Mouse (Mus musculus): ENCODE data around the gene Dnaja4. TPM values are rescaled to one million over a fixed set of nuclear protein-coding genes. Genes with fewer than 3 reads are reported as not detected.
"Not testable (repeated sequence)": the region's sequence is repeated elsewhere in the genome, so short reads cannot be mapped to it uniquely, and the experiment has no call there.

Dnaja4 gene
- polyA plus RNA-seq, 1 experiment from 2014 or later, result 5.5 TPM

DNA sequence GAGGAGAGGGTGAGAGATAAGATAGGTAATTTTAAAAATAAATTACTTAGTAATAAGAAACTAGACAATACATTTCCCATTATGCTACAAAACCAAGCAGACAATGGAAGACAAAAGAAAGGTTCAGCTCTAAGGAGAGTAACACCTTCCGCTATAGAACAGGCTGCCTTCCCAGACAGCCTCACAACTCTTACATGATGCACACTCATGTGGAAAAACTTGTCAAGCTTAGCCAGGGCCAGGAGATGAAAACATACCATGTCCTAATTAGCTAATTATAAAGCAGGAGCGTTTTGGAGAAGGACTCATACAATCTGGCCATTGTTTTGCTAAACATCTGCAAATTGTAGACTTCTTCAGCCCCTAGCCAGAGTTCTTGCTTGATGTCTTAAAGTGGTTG is 8.0 kb upstream of the Dnaja4 start:
- not testable (repeated sequence) for H3K27me3 ChIP-seq (replicated peaks; ENCODE audit: control insufficient read depth, insufficient read depth, low read length); H3K4me3 ChIP-seq (ENCODE audit: low read depth, low read length); H3K9ac ChIP-seq (ENCODE audit: low read length); H3K36me3 ChIP-seq (ENCODE audit: control insufficient read depth, insufficient read depth, low read length); H3K4me2 ChIP-seq (ENCODE audit: low read length); H3K4me1 ChIP-seq (ENCODE audit: control insufficient read depth, insufficient read depth, low read length); H3K27ac ChIP-seq (ENCODE audit: low read depth, low read length); H3K9me3 ChIP-seq (replicated peaks; ENCODE audit: control insufficient read depth, low read length); DNase-seq (ENCODE audit: low spot score)
- ATAC-seq, result 0 out of 2 replicates have a peak, but pooled peaks have one; percentile 34
- 20% methylated on average over 2 of the region's 2 CpGs for WGBS

DNA sequence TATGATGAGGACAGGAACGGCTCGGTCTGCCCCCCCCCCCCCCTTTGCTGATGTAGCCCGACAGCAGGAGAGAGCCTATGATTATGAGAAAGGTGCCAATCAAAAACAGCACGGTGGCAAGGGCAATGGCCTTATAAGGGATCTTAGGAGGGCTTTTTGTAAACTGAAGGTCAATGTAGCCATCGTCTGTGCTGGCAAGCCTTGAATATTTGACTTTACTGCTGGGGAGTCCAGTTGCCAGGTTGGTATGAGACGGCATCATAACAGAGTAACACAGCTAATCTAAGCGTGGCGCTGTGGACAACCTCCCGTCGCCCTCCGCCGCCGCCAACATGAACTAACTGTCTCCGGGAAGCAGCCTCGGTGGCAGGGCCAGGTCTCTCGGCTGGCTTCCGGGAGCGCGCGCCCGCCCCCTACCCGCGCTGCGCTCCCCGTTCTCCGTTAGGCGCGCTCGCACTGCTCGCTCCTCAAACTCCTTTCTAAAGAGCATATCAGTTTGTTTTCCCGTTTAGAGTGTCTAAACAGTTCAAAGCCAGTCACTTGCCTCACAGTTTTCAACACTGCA is 7.3 kb upstream of the Dnaja4 start:
- not testable (repeated sequence) for H3K4me1 ChIP-seq (ENCODE audit: control insufficient read depth, insufficient read depth, low read length); H3K36me3 ChIP-seq (ENCODE audit: control insufficient read depth, insufficient read depth, low read length); H3K27me3 ChIP-seq (replicated peaks; ENCODE audit: control insufficient read depth, insufficient read depth, low read length); H3K27ac ChIP-seq (ENCODE audit: low read depth, low read length); H3K9me3 ChIP-seq (replicated peaks; ENCODE audit: control insufficient read depth, low read length)
- peak overlapping the region; percentile 16 for H3K4me3 ChIP-seq (ENCODE audit: low read depth, low read length)
- peak overlapping the region; percentile 52 for H3K4me2 ChIP-seq (ENCODE audit: low read length)
- WGBS, result 3% methylated on average over 31 of the region's 31 CpGs
- peak; percentile 41 for DNase-seq (ENCODE audit: low spot score)
- 0 out of 2 replicates have a peak, but pooled peaks have one; percentile 32 for ATAC-seq
- H3K9ac ChIP-seq (ENCODE audit: low read length), result peak overlapping the region; percentile 17; the same call in 1 of the 2 replicates

DNA sequence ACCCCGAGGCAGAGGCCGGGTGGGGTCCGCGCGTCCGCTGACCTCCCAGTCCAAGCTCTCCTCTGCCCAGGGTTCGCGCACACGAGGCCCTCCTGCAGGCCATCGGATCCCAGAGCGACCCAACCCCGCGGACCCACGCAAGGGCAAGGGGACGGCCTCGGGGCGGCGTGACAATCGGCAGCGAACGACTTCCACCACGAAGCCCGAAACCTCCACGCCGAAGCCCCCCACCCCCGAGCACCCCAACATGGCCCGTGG is 343 bp downstream of the Dnaja4 start:
- H3K9ac ChIP-seq (ENCODE audit: low read length), result peak overlapping the region; percentile 79
- whole genome bisulfite sequencing, result 17% methylated on average over 27 of the region's 27 CpGs
- H3K4me2 ChIP-seq (ENCODE audit: low read length), result peak overlapping the region; percentile 89
- no peaks in the 10 kb centered on the region for H3K36me3 ChIP-seq (ENCODE audit: control insufficient read depth, insufficient read depth, low read length)
- peaks cover 21% of the 10 kb centered on the region for H3K27me3 ChIP-seq (replicated peaks; ENCODE audit: control insufficient read depth, insufficient read depth, low read length)
- H3K27ac ChIP-seq (ENCODE audit: low read depth, low read length), result no peak overlapping the region
- H3K9me3 ChIP-seq (replicated peaks; ENCODE audit: control insufficient read depth, low read length), result no peaks in the 10 kb centered on the region
- H3K4me1 ChIP-seq (ENCODE audit: control insufficient read depth, insufficient read depth, low read length), result no peaks in the 10 kb centered on the region; the same call in 1 of the 2 replicates
- H3K4me3 ChIP-seq (ENCODE audit: low read depth, low read length), result peak overlapping the region; percentile 69
- DNase-seq (ENCODE audit: low spot score) (no peak), ATAC-seq (peak; percentile 62)

DNA sequence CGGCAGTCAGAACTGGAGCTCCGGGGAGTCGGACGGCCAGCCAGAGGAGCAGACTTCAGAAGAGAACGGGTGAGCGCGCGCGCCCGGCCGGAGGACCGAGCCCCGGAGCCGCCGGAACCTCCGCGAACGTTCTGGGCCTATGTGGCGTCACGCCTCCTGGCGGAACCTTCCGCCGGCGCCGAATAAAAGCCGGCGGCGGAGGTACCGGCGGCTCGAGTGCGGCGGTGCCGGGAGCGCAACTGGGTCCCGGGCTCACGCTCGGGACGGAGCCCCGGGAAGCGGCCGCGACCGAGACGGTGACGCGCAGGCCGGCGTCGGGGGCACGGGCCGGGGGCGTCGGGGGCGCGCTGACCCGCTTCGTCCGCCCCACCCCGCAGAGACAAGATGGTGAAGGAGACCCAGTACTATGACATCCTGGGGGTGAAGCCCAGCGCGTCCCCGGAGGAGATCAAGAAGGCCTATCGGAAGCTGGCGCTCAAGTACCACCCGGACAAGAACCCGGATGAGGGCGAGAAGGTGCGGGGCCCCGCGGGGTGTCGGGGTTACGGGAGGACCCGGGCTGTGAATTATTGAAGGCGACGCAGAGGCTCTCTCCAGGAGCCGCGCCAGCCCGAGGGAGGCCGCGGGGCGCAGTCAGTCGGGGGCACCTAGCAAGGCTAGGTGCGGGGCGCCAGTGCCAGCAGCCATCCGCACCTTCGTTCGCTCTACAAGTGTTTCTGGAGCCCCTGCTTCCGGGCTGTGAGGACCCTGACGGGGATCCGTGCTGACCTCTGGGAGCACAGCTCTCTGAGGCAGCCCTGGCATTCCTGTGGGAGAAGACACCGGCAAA is 886 bp downstream of the Dnaja4 start:
- Histone ChIP-seq H3K4me1 (ENCODE audit: control insufficient read depth, insufficient read depth, low read length) (no peaks in the 10 kb centered on the region; the same call in 1 of the 2 replicates), H3K4me2 (ENCODE audit: low read length) (peak overlapping the region; percentile 89), H3K36me3 (ENCODE audit: control insufficient read depth, insufficient read depth, low read length) (no peaks in the 10 kb centered on the region), H3K27me3 (replicated peaks; ENCODE audit: control insufficient read depth, insufficient read depth, low read length) (peaks cover 21% of the 10 kb centered on the region), H3K4me3 (ENCODE audit: low read depth, low read length) (peak overlapping the region; percentile 69), H3K9me3 (replicated peaks; ENCODE audit: control insufficient read depth, low read length) (no peaks in the 10 kb centered on the region), H3K9ac (ENCODE audit: low read length) (peak overlapping the region; percentile 79), H3K27ac (ENCODE audit: low read depth, low read length) (no peak overlapping the region)
- DNase-seq (ENCODE audit: low spot score), result peak; percentile 77
- peak; percentile 73 for ATAC-seq
- under 1% methylated on average over 83 of the region's 92 CpGs for WGBS

DNA sequence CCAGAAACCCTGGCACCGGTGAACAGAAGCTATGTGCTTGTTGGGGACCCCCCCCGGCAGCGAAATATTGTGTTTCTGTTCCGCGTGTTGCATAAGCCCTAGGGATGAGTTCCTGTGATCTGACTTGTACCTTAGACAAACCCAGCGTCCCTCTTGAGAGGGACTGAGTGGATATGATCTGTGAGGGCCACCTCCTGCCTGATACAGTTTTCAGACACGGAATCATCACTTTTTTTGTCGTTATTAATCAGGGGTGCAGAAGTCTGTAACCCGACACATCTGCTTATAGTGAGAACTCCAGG is 1.5 kb downstream of the Dnaja4 start:
- ATAC-seq (no peak), DNase-seq (ENCODE audit: low spot score) (no peak)
- H3K9ac ChIP-seq (ENCODE audit: low read length), result peak overlapping the region; percentile 79
- 28% methylated on average over 9 of the region's 9 CpGs for WGBS
- H3K4me1 ChIP-seq (ENCODE audit: control insufficient read depth, insufficient read depth, low read length), result no peaks in the 10 kb centered on the region; the same call in 1 of the 2 replicates
- H3K27ac ChIP-seq (ENCODE audit: low read depth, low read length), result no peak overlapping the region
- H3K36me3 ChIP-seq (ENCODE audit: control insufficient read depth, insufficient read depth, low read length), result no peaks in the 10 kb centered on the region
- H3K4me2 ChIP-seq (ENCODE audit: low read length), result peak overlapping the region; percentile 89
- H3K27me3 ChIP-seq (replicated peaks; ENCODE audit: control insufficient read depth, insufficient read depth, low read length), result peaks cover 21% of the 10 kb centered on the region
- peak overlapping the region; percentile 69 for H3K4me3 ChIP-seq (ENCODE audit: low read depth, low read length)
- H3K9me3 ChIP-seq (replicated peaks; ENCODE audit: control insufficient read depth, low read length), result no peaks in the 10 kb centered on the region

DNA sequence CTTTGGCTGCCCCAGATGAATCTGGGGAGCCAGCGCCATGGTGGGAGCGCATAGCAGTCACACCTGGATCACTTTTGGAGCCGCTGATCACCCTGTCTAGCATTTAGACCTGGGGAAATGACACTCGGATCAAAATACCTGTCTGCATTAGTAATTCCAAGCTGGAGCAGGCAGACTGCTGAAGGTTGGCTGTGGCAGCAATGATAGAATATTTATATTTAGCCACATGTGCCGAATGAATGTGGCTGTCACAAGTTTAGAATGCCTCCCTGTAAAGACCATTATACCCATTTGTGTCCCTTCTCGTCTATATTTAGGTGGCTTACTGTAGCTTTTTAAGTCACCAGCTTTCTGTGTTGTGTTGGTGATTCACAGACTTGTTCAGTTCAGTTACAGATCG is 2.1 kb downstream of the Dnaja4 start:
- H3K4me2 ChIP-seq (ENCODE audit: low read length), result peak overlapping the region; percentile 89; the same call in 1 of the 2 replicates
- H3K36me3 ChIP-seq (ENCODE audit: control insufficient read depth, insufficient read depth, low read length), result no peaks in the 10 kb centered on the region
- H3K4me3 ChIP-seq (ENCODE audit: low read depth, low read length), result no peak overlapping the region
- no peaks in the 10 kb centered on the region; the same call in 1 of the 2 replicates for H3K4me1 ChIP-seq (ENCODE audit: control insufficient read depth, insufficient read depth, low read length)
- no peak for ATAC-seq
- no peaks in the 10 kb centered on the region for H3K9me3 ChIP-seq (replicated peaks; ENCODE audit: control insufficient read depth, low read length)
- peaks cover 21% of the 10 kb centered on the region for H3K27me3 ChIP-seq (replicated peaks; ENCODE audit: control insufficient read depth, insufficient read depth, low read length)
- H3K9ac ChIP-seq (ENCODE audit: low read length), result no peak overlapping the region
- WGBS, result 81% methylated on average over 7 of the region's 7 CpGs
- H3K27ac ChIP-seq (ENCODE audit: low read depth, low read length), result no peak overlapping the region
- no peak for DNase-seq (ENCODE audit: low spot score)

DNA sequence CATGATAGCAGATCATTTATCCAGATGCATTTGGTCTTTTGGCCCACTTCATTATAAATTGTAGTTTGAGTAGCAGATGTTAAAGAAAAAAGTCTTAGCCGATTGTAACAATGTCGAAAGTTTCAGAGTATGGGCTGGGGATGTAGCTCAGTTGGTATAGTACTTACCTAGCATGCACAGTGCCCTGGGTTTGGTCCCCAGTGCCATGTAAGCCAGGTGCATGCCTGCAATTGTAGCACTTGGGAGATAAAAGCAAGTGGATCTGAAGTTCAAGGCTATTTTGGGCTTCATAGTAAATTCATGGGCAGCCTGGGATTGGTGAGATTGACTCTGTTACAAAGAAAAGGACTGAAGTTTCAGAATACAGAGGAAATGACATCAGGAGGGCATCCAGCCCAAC is 3.9 kb downstream of the Dnaja4 start:
- Histone ChIP-seq H3K27me3 (replicated peaks; ENCODE audit: control insufficient read depth, insufficient read depth, low read length) (peaks cover 21% of the 10 kb centered on the region), H3K4me2 (ENCODE audit: low read length) (no peak overlapping the region), H3K9ac (ENCODE audit: low read length) (no peak overlapping the region), H3K36me3 (ENCODE audit: control insufficient read depth, insufficient read depth, low read length) (no peaks in the 10 kb centered on the region), H3K4me3 (ENCODE audit: low read depth, low read length) (no peak overlapping the region), H3K27ac (ENCODE audit: low read depth, low read length) (no peak overlapping the region), H3K4me1 (ENCODE audit: control insufficient read depth, insufficient read depth, low read length) (no peaks in the 10 kb centered on the region; the same call in 1 of the 2 replicates), H3K9me3 (replicated peaks; ENCODE audit: control insufficient read depth, low read length) (no peaks in the 10 kb centered on the region)
- DNase-seq (ENCODE audit: low spot score) (no peak), ATAC-seq (no peak)
- WGBS, result 88% methylated on average over 2 of the region's 2 CpGs

DNA sequence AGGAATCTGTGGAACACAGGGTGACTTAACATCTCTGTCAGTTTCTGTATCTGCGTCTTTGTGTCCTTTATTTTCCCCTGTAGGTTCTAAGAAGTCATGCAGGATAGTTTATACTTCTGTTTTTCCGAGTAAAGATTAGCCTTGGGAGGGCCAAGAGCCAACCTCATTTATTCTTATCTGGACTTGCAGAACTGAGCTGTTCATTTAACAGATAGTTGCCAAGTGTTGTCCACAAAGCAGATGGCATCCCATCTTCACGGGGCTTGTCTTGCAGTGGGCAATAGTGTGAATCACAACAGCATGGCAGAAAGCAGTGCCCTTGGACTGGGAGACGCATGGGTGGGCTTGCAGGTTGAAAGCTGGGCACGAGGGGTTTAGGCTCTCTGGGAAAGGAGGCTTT is 5.7 kb downstream of the Dnaja4 start:
- no peak overlapping the region for H3K9ac ChIP-seq (ENCODE audit: low read length)
- peaks cover 4% of the 10 kb centered on the region; the same call in 1 of the 2 replicates for H3K36me3 ChIP-seq (ENCODE audit: control insufficient read depth, insufficient read depth, low read length)
- H3K4me1 ChIP-seq (ENCODE audit: control insufficient read depth, insufficient read depth, low read length), result peaks cover 4% of the 10 kb centered on the region; the same call in 1 of the 2 replicates
- H3K9me3 ChIP-seq (replicated peaks; ENCODE audit: control insufficient read depth, low read length), result no peaks in the 10 kb centered on the region
- H3K4me3 ChIP-seq (ENCODE audit: low read depth, low read length), result no peak overlapping the region
- no peak overlapping the region for H3K27ac ChIP-seq (ENCODE audit: low read depth, low read length)
- 79% methylated on average over 5 of the region's 5 CpGs for WGBS
- H3K4me2 ChIP-seq (ENCODE audit: low read length), result no peak overlapping the region
- ATAC-seq (no peak), DNase-seq (ENCODE audit: low spot score) (no peak)
- H3K27me3 ChIP-seq (replicated peaks; ENCODE audit: control insufficient read depth, insufficient read depth, low read length), result peaks cover 17% of the 10 kb centered on the region

DNA sequence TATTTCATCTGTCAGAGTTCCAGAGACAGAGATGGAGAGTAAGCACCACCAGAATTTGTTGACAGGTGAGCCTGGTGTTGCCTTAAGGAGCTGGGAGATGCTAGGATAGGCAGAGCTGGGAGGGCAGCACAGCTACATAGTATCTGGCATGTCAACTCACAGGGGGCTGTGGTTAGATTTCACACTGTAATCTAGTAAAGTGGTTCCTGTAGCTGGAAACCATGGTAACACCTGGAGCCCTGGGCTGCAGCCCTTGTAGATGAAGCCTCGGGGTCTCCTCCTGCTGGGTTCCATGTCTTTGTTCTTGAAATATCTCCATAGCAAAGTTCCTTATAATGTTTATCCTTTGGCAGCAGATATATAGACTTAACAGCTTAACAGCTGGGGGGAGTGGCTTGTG is 6.9 kb downstream of the Dnaja4 start:
- peaks cover 4% of the 10 kb centered on the region; the same call in 1 of the 2 replicates for H3K4me1 ChIP-seq (ENCODE audit: control insufficient read depth, insufficient read depth, low read length)
- ATAC-seq, result no peak

More for the DNA sequence above, 6.9 kb downstream of the Dnaja4 start:
- Histone ChIP-seq H3K9ac (ENCODE audit: low read length) (no peak overlapping the region), H3K36me3 (ENCODE audit: control insufficient read depth, insufficient read depth, low read length) (peaks cover 7% of the 10 kb centered on the region), H3K27ac (ENCODE audit: low read depth, low read length) (no peak overlapping the region), H3K4me2 (ENCODE audit: low read length) (no peak overlapping the region), H3K9me3 (replicated peaks; ENCODE audit: control insufficient read depth, low read length) (no peaks in the 10 kb centered on the region), H3K27me3 (replicated peaks; ENCODE audit: control insufficient read depth, insufficient read depth, low read length) (peaks cover 9% of the 10 kb centered on the region), H3K4me3 (ENCODE audit: low read depth, low read length) (no peak overlapping the region)
- no peak for DNase-seq (ENCODE audit: low spot score)
- 86% methylated on average over 1 of the region's 1 CpGs for WGBS
